Mouse (Mus musculus) layer of hippocampus, postnatal 14 days (tissue): ENCODE measurements around the gene Klrb1f. TPM values are rescaled to one million over a fixed set of nuclear protein-coding genes. Genes with fewer than 3 reads are reported as not detected.
"Not testable (repeated sequence)": the region's sequence is repeated elsewhere in the genome, so short reads cannot be mapped to it uniquely, and the experiment has no call there.

Experiments
- DNase-seq, 2 experiments: peaks; one replicate each; pipeline ENCODE4 v3.0.0; 2021 to 2022; ENCODE audit warnings: low spot score in 2 of 2, mixed read lengths in 1 of 2
- total RNA-seq, 2 experiments: library from RNA; stranded (reverse); gene quantifications; 2 replicates each; pipeline ENCODE4 v1.2.3; 2021

Klrb1f gene
- total RNA-seq, 2 experiments from 2014 or later = not detected

DNA sequence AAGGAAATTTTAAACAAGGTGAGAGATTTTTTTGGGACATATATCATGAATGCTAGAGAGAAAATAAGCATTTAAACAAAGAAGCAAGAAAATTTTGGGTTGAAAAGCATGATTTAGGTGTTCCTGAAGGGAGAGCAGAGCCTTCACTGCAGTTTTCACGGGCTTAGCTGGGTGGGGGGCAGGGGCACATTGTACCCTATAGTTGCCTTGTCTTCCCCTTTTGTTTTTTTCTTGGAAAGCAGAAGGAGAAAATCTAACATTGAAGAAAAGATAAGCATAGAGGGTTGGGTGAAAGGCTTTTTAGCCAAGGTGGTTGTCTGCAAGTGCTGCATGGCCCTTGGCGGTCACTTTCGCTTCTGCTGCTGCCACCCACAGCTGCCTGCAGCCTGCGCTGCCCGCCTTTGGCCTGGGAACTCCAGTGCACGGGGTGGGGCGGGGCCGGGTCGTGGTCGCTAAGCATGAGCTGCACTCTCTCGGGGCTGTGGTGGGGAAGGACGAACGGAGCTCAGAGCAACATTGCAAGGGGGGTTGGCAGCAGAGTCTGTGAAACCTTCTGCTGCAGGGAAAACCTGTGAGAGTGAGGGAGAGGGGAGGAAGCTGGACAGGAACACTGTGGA lies 3.3 kb downstream of the Klrb1f start:
- no peak for DNase-seq

DNA sequence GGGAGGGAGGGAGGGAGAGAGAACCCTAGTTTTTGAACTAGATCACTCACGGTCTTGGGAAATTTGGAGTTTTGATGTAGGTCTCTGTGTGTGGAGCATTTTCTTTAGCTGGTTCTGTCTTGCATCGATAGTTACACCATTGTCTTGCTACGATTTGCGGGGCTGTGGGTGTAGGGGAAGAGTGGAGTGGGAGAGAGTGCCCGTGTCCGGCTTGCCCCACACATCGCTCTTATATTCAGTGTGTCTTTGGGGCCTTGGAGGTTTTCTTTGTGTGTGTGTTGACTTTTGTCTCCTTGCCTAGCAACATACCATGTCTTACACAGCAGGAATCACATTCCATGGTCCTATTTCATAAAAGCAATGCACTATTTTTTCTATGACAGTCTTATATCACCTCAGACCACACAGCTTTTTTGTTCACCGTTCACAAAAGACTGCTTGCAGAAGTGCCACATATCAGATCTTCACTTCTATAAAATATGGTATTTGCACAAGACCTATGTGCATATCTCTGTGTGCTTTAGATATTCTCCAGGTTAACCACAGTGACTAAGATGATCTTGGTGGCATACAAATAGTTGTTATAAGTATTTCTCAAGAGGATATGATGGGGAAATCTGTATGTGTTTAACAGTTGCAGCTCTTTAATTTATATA lies 4.0 kb downstream of the Klrb1f start:
- DNase-seq = no peak

DNA sequence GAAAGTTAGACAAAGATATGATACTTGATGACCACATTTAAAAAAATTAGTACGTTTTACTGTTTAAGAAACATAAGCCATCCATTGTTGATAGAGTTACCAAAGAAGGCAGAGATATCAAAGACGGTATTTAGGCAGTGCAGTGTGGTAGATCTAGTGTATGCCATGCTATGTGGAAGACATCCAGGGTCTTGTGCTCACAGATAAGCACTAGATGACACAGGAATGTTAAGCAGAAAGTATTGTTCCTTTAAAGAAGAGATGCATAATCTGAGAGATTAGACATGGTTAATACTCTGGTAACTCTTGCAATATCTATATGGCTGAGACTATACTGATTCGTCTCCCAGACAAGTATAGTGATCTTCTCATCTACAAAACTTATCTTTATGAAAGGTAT lies 5.4 kb downstream of the Klrb1f start:
- no peak for DNase-seq

DNA sequence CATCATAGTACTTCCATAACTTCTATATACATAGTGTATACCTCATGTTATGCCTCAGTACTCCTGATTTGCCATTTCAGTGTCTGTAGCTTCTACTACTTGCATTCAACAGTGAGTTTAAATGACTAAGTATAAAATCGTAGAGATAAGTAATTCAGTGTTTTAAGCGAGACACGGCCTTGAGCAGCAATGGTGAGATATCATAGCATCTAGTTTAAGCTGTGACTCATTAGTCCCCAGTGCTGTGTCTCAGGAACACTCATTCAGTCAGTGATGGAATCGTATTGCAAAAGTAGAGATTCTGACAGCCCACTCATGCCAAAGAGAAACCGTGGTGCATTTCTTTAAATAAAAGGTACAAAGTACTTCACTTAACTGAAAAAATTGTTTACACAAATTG lies 6.0 kb downstream of the Klrb1f start:
- DNase-seq = no peak

DNA sequence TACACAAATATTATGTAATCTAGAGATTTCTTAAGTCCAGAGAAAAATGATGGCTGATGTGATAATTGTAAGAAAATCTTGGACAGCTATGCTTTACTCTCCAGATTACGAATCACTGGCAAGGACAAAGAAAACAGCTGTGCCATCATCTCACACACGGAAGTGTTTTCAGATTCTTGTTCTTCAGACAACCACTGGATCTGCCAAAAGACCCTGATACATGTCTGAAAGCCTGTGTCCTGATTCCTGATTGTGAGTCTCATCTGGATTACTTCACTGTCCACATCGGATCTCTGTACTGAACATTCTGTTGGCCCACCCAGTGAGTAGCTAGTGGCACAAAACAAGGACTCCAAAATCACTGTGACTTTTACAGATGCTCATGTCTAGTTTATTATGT lies 10.5 kb downstream of the Klrb1f start:
- no peak for DNase-seq

DNA sequence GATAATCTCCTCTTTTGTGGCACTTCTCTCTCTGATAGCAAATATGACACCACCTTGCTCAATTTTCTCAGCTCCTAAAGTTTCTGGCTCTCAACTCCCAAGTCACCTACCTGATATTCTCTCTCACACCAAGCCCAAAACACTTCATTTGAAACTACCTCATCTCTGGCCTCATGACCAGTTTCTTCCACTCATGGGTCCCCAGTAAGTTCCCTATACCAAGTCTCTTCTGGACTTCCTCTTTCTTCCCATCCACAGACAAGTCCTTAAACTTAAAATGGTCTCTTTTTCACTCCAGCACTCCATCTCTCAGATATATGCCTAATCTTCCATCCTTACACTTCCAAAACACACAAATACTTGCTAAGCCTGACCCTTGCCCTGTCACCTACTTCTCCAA lies 12.3 kb downstream of the Klrb1f start:
- DNase-seq = no peak

DNA sequence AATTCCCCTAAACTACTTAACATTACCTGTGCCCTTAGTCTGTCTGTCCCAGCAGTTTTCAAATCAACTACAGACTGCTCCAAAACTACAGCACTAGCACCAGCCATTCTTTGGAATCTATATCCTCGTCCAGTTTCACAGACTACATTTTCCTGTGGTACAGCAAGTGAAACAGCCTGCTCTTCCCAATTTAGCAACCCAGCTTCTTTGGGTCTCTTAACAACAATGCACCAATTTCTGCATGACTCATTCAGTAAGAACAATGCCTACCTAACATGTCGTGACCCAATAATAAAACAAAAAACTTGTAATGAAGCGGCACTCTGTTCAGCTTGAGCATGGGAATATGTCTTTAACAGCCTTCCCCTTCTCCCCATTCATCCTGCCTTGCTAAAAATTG lies 19.7 kb downstream of the Klrb1f start:
- DNase-seq = no peak

DNA sequence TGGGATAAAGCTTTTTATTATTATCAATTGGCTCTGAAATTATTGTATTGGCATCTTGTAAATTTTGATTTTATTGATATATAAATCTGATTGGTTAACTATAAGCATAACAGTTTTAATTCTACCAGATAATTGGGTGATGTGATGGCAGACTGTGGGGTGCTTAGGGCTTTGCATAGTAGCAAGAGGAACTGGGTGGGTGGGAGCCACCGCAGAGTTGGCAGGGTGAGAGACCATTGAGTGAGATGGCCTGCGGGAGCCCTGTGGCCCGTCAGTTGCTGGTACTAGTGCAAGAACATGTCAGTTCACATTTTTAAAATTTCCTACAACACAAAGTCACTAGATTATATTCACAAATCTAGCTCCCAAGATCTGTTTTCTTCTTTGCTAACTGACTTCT lies 20.2 kb downstream of the Klrb1f start:
- no peak for DNase-seq

DNA sequence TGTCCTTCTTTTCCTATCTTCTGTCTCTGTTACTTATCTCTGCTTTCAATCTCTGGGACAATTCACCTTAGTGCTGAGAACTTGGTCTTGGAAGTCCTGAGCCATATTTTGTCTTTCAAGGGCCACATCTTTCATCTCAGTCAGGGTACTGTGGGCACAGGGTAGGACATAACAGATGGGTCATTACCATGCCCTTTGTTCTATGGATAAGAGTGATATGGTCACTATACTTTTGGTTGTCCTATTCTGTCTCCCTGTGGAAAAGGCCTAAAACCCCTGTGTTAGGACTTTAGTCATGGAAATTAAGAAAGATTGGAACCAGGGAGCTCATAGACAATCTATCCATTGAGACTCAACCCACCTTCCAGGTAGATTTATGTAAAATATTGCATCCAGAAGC lies 20.8 kb downstream of the Klrb1f start:
- no peak for DNase-seq

DNA sequence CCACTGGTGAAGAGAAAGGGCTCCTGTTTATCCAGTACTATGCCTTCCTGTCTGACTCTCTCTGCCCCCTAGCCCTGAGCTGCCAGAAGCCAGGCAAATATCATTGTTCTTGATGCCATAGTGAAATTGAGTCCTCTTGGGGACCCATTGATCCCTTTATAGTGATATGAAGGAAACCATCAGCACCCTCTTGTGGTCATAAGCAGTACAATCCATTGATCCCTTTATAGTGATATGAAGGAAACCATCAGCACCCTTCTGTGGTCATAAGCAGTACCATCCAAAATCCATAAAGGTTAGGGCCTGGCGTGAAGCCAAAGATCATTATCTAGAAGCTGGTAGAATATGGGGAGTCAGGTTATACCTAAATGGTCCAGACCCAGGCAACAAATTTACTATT lies 21.3 kb downstream of the Klrb1f start:
- DNase-seq = peak; percentile 22 to 68

DNA sequence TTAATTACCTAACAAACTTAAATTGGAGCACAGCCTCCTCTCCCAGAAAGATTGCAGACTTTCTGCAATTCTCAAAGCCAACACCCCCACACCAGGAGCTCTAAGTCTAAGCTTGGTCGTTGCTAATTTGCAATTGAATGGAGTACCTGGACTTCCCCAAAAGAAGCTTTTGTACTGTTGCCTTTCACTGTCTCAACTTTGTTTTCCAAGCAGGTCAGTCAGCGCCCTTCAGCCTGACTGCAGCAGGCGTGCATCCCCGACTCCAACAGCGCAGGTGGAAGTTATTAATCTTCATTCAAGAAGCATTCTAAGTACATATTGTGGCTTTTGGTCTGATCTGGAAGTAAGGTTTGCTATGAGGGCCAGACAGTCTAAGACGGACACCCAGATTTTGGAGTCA lies 39.4 kb downstream of the Klrb1f start:
- DNase-seq = no peak

DNA sequence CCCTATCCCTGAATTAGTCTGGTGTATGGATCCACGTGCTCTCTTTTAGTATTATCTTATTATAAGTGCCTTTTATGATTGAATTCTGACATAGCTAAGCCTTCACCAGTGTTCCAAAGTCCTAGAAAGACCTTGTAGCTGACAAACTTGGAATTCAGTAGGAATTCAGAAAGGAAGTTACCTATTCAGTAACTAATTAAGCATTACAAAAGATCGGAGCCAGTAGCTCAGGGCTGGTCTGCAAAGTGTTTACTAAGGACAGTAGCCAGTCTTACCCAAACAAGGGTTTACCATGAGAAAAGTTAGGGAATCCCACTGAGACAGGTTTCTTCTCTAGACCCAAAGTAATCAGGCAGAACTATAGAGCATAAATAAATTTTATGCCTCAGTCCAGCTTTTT lies 40.3 kb downstream of the Klrb1f start:
- not testable (repeated sequence) for DNase-seq

DNA sequence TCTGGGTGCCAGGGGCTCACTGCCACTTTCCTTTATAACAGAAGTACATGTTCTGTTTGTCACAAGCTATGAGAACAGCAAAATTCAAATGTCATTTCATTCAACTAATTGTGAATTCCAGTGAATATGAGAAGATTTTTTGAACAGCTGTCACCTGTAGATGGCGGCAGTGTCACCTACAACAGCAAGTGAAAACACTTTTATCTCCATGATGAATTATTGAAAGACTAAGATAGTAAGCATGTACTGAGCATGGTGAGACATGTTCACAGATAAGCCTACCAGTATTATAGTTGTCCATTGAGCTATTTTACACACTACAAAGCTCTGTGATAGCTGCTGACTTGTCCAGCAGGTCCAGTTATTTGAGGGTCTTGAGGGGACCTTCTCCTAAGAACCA lies 42.5 kb downstream of the Klrb1f start:
- peak in 1 of 2 experiments; percentile 45 for DNase-seq

DNA sequence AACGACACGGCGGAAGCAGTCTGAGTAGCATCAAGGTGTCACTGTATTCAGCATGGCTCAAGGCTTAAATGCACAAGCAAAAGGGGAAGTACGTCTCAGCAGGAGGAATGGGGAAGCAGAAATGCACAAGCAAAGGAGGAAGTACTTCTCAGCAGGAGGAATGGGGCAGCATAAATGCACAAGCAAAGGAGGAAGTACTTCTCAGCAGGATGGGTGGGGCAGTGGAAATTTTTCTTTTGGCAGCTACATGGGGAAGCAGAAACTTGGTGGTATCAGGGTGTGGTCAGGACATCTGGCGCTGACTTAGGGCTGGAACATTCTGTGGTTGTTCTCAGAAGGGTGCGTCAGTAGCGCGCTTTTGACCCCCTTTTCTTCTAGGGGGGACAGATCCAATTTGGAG lies 42.9 kb downstream of the Klrb1f start:
- not testable (repeated sequence) for DNase-seq

DNA sequence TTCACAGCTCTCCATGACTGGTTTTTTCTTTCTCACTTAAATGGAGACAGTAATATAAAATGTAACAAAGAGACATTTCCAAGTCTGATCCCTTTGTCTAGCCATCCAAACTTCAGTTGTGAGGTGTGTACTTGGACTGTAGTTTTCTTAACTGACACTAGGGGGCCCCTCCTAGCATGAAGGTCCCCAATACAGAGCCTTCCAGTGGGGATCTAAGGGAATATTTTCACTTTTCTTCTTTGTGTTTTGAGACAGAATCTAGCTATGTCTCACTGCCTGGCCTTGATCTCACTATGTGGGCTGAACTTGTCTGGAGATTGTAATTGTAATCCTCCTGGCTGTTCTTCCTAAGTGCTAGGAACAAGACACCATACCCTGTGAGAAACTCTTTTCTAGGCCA lies 49.5 kb downstream of the Klrb1f start:
- peak in 1 of 2 experiments; percentile 29 for DNase-seq

DNA sequence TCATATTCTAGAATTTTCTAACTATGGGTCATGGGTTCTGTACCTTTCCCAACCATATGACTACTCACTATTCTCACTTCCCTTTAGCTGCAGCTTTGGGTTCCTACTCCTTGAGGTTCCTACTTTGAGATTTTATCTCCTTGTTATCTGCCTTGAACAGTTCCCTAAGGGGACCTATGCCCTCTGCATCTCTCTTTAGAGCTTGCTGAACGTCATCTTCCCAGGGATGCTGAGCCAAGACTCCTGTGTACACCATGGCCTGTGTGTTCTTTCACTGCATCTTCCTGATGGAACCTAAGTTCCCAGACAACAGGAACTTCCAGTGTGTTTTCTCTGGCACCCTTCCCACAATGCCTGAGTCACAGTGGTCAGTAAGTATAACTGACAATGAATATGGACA lies 52.2 kb downstream of the Klrb1f start:
- DNase-seq = no peak

DNA sequence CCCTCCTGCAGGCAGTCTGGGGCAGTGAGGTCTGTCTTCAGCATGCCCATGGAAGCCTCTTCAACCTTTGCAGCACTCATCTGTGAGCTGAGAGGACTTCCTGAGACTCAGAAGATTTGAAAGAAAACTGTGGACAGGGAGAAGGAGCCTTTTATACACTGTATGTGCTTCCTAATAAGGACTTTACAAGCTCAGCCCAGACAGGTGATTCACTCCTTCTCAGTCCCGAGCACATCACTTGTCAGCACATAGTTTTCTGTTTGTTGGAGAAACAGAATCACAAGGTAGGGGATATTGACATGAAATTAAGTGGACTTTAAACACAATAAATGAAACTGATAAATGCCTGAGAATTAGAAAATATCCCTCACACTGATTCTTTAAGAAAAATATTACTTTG lies 55.1 kb downstream of the Klrb1f start, which contains the start of gene Clec2e:
Gene Clec2e (minus strand): TSS at position 120 of the 400 bp plus-strand sequence.
- not testable (repeated sequence) for DNase-seq

DNA sequence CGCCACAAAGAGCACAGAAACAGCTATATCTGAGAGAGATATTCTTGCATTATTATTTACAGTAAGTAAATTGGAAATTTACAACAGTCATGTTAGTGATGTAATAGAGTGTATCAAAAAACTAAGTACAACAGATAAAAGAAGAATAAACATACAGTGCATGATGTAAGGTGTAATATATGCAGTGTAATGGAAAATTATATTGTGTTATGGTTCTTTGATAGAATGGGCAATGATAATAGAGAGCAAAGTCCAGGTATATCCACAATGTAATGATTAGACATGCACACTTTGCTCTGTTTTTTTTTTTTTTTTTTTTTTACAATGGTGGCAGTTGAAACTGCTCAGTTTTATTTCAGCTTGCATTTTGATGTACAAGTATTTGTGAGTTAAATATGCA lies 55.9 kb downstream of the Klrb1f start:
- DNase-seq = no peak

DNA sequence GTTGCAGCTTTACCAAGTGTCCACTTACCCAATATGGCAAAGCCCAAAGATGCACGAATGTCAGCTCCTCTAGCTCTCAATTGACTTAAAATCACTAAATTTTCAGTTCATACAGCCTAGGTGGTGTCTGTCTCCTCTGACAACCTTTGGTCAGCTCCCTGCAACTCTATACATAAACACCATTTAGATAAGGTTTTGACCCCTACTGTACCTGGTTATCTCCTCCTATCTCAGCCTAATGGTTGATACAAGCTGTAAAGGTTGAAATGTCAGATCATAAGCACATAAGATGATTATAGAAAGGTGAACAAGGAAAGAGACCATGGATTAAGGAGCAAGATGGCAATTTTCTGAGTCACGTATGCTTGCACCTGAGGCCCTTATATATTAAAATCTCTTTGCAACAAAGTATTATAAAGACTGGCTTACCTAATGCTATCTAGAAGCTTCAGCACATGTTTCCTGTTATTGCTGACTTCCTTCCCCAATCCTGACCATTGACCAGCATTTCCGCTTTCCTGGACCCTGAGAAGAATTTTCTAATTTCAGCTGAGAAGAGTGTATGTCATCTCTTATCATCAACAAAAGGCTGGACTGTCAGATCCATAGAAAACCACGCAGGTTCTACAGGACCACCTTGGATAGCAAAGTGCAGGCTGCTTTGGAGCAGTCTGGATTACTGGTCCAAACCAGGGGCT lies 57.3 kb downstream of the Klrb1f start:
- no peak for DNase-seq
